Mouse (Mus musculus) right cerebral cortex, adult 2 months (tissue): ENCODE measurements around the gene D030056L22Rik.

Experiments used
- DNase-seq, 2 experiments: peaks; one replicate each; pipeline ENCODE4 v3.0.0; 2021 to 2022; ENCODE audit warnings: low spot score in 2 of 2

D030056L22Rik gene

DNA sequence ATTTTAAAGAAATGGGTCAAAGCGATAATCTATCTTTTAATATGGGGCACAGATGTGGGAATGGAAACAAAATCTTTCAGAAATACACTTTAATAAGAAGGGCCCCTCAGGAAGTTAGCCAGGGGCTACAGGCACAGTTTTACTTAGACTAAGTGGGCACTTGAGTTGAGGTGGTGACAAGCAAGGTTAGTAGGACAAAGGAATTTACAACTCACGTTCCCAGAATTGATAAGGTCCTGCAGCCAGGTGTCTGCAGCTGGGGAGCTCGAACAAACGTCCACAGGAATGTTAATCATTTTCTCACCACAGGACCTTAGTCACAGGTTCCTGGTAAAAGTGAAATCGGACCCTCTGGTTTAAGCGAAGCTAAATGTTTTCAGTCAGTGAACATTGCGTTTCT, 18.1 kb downstream of the D030056L22Rik start:
- no peak for DNase-seq

GRCm38 (mm10) chr19:18735901-18736300, 22.9 kb downstream of the D030056L22Rik start:
- no peak for DNase-seq

DNA sequence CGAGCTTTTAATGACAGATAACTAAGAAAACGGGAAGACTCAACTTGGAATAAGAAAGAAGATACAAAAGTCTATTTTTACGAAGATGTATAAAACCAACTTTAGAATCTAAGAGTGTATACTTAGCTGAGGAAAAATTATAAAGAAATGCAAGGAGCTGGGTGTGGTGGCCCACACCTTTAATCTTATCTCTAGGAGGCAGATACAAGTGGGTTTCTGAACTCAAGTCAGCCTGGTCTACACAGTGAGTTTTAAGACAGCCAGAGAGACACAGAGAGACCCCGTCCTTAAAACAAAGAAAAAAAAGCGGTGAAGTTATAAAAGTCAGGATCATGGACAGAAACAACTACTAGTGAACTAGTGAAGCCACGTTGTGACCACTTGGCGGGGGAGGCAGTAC, 26.2 kb downstream of the D030056L22Rik start:
- no peak for DNase-seq

- no peak for DNase-seq
These were observed 31.0 kb downstream of the D030056L22Rik start for GRCm38 (mm10) chr19:18743946-18744345.

DNA sequence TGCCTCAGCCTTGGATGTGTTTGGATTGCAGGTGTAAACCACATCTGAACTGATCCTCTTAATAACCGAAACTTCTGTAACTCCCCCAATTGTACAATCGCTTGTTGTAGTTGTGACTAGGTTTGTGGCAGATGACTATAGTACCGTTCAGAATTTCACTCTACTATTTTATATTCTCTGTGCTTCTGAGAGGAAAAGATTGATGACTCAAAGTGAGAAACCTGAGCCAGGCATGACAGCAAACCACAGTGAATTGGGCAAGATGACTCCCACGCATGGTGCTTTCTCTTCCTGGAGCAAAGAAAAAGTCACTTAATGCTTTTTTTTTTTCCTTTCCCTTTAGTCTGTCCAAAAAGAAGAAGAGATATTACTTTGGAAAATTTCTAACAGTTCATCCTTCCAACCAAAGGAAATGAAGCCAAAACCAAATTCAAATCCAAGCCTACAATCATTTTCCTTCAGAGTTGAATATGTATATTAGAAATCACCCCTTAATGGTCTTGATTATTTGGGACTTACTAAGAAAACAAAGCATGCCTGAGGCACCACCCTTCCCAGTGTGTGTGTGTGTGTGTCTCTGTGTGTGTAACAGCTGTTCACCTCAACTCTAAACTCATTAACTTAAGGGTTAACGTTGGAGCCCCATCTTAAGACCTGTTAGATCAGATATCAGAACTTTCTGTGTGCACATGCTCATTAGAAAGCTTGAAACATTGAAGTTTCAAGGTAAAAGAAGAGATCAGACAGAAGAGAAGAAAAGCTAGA, 33.8 kb downstream of the D030056L22Rik start:
- DNase-seq, result peak; percentile 8 to 18

DNA sequence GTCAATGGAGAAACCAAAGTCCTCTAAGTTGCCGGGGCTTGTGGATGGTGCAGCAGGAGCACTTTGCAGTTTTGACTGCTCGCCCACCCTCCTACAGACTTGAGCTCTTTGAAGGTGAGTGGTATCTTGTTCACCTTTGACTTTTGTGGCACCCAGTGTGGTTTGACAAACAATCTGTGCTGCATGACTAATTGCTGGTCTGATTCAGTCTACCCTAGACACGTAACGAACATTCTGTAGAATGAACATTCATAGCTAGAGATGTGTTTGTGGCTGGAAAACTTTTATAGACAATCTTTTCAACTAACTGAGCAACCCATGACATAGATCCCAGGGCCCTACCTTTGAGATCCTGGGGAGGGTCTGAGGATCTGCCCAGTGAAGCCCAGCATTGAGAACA, 34.4 kb downstream of the D030056L22Rik start:
- DNase-seq, result no peak

- no peak for DNase-seq
These were observed 36.8 kb downstream of the D030056L22Rik start, which contains the start of gene Trpm6 for GRCm38 (mm10) chr19:18749598-18750339. Trpm6 (plus strand) TSS chr19:18749983.

GRCm38 (mm10) chr19:18757191-18757590, 44.2 kb downstream of the D030056L22Rik start:
- no peak for DNase-seq

GRCm38 (mm10) chr19:18757706-18758105, 44.7 kb downstream of the D030056L22Rik start:
- no peak for DNase-seq

DNA sequence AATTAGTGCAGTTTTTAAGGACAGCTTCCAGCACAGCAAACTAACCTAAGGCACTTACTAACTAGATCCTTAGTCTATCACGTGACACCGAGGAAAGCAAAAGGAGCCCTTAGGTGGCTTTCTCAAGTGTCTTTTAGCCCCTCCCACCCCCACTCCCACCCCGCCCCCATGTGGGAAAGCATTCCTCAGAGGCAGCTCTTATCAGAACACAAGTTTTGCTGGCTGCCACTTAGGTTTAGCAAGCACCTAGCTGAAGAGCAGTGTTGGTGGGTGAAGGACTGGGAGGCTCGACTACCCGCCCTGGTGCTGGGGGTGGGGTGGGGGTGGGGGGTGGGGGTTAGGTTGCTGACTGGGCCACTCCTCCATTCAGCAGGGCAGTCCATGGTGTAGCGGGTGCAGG, 45.3 kb downstream of the D030056L22Rik start:
- no peak for DNase-seq

GRCm38 (mm10) chr19:18758916-18759315, 45.9 kb downstream of the D030056L22Rik start:
- DNase-seq, result no peak

- no peak for DNase-seq
These were observed 53.4 kb downstream of the D030056L22Rik start for GRCm38 (mm10) chr19:18766399-18766798.
